Mouse (Mus musculus): ENCODE measurements at regions not wholly inside any gene's neighbourhood (a gene's known extent, or its start where the extent isn't known, plus 50 kb on each side); places are given as distances from the start of the nearest gene placed in this dataset.

GRCm38 (mm10) chr1:193554731-193555130 lies 184.6 kb upstream of the Camk1g start:
- Histone ChIP-seq H3K27ac (ENCODE audit: insufficient read depth, low read length) (no peak overlapping the region), H3K27me3 (ENCODE audit: control insufficient read depth, insufficient read depth, low read length) (no peaks in the 10 kb centered on the region; the same call in 1 of the 2 replicates), H3K4me3 (replicated peaks; ENCODE audit: insufficient read depth, low read depth, low read length) (no peak overlapping the region), H3K4me1 (ENCODE audit: control insufficient read depth, insufficient read depth, low read length) (no peaks in the 10 kb centered on the region)
- DNase-seq, result no peak
- 78% methylated on average over 3 of the region's 3 CpGs for WGBS
- TF ChIP-seq CTCF (IDR thresholded peaks at IDR 0.05; ENCODE audit: borderline replicate concordance, insufficient read depth, low read depth, low read length) (no peak), POLR2A (IDR thresholded peaks at IDR 0.05; ENCODE audit: borderline replicate concordance, insufficient read depth, low read length) (no peak)

- TF ChIP-seq POLR2A (IDR thresholded peaks at IDR 0.05; ENCODE audit: borderline replicate concordance, insufficient read depth, low read length) (no peak), CTCF (IDR thresholded peaks at IDR 0.05; ENCODE audit: borderline replicate concordance, insufficient read depth, low read depth, low read length) (no peak)
- Histone ChIP-seq H3K4me1 (ENCODE audit: control insufficient read depth, insufficient read depth, low read length) (no peaks in the 10 kb centered on the region), H3K4me3 (replicated peaks; ENCODE audit: insufficient read depth, low read depth, low read length) (no peak overlapping the region), H3K27ac (ENCODE audit: insufficient read depth, low read length) (no peak overlapping the region), H3K27me3 (ENCODE audit: control insufficient read depth, insufficient read depth, low read length) (no peaks in the 10 kb centered on the region)
- DNase-seq, result no peak
- 90% methylated on average over 2 of the region's 2 CpGs for WGBS
Measured at GRCm38 (mm10) chr1:193552348-193552747, 182.2 kb upstream of the Camk1g start.

GRCm38 (mm10) chr1:193551340-193551739 lies 181.2 kb upstream of the Camk1g start:
- H3K27ac ChIP-seq (ENCODE audit: insufficient read depth, low read length), result no peak overlapping the region
- no peak for DNase-seq
- no peak overlapping the region for H3K4me3 ChIP-seq (replicated peaks; ENCODE audit: insufficient read depth, low read depth, low read length)
- H3K27me3 ChIP-seq (ENCODE audit: control insufficient read depth, insufficient read depth, low read length), result no peaks in the 10 kb centered on the region
- no peak for TF ChIP-seq POLR2A (IDR thresholded peaks at IDR 0.05; ENCODE audit: borderline replicate concordance, insufficient read depth, low read length)
- TF ChIP-seq CTCF (IDR thresholded peaks at IDR 0.05; ENCODE audit: borderline replicate concordance, insufficient read depth, low read depth, low read length), result no peak
- no peaks in the 10 kb centered on the region for H3K4me1 ChIP-seq (ENCODE audit: control insufficient read depth, insufficient read depth, low read length)
- WGBS, result 86% methylated on average over 1 of the region's 1 CpGs

- H3K27ac ChIP-seq (ENCODE audit: insufficient read depth, low read length), result no peak overlapping the region
- H3K27me3 ChIP-seq (ENCODE audit: control insufficient read depth, insufficient read depth, low read length), result no peaks in the 10 kb centered on the region
- no peak overlapping the region for H3K4me3 ChIP-seq (replicated peaks; ENCODE audit: insufficient read depth, low read depth, low read length)
- TF ChIP-seq CTCF (IDR thresholded peaks at IDR 0.05; ENCODE audit: borderline replicate concordance, insufficient read depth, low read depth, low read length) (no peak), POLR2A (IDR thresholded peaks at IDR 0.05; ENCODE audit: borderline replicate concordance, insufficient read depth, low read length) (no peak)
- no peak for DNase-seq
- H3K4me1 ChIP-seq (ENCODE audit: control insufficient read depth, insufficient read depth, low read length), result no peaks in the 10 kb centered on the region
- 62% methylated on average over 2 of the region's 2 CpGs for WGBS
Measured at GRCm38 (mm10) chr1:193550761-193551160, 180.7 kb upstream of the Camk1g start.

- no peak overlapping the region for H3K27ac ChIP-seq (ENCODE audit: insufficient read depth, low read length)
- no peak overlapping the region for H3K4me3 ChIP-seq (replicated peaks; ENCODE audit: insufficient read depth, low read depth, low read length)
- no peaks in the 10 kb centered on the region for H3K4me1 ChIP-seq (ENCODE audit: control insufficient read depth, insufficient read depth, low read length)
- 87% methylated on average over 2 of the region's 2 CpGs for WGBS
- H3K27me3 ChIP-seq (ENCODE audit: control insufficient read depth, insufficient read depth, low read length), result no peaks in the 10 kb centered on the region
- DNase-seq, result no peak
- no peak for TF ChIP-seq POLR2A (IDR thresholded peaks at IDR 0.05; ENCODE audit: borderline replicate concordance, insufficient read depth, low read length)
- no peak for TF ChIP-seq CTCF (IDR thresholded peaks at IDR 0.05; ENCODE audit: borderline replicate concordance, insufficient read depth, low read depth, low read length)
Measured at GRCm38 (mm10) chr1:193547356-193547755, 177.3 kb upstream of the Camk1g start.

GRCm38 (mm10) chr1:193546044-193546432 lies 175.9 kb upstream of the Camk1g start:
- 73% methylated on average over 2 of the region's 2 CpGs for WGBS
- no peaks in the 10 kb centered on the region for H3K4me1 ChIP-seq (ENCODE audit: control insufficient read depth, insufficient read depth, low read length)
- H3K27ac ChIP-seq (ENCODE audit: insufficient read depth, low read length), result no peak overlapping the region
- no peak for DNase-seq
- TF ChIP-seq POLR2A (IDR thresholded peaks at IDR 0.05; ENCODE audit: borderline replicate concordance, insufficient read depth, low read length), result no peak
- TF ChIP-seq CTCF (IDR thresholded peaks at IDR 0.05; ENCODE audit: borderline replicate concordance, insufficient read depth, low read depth, low read length), result no peak
- no peaks in the 10 kb centered on the region for H3K27me3 ChIP-seq (ENCODE audit: control insufficient read depth, insufficient read depth, low read length)
- H3K4me3 ChIP-seq (replicated peaks; ENCODE audit: insufficient read depth, low read depth, low read length), result no peak overlapping the region

- Histone ChIP-seq H3K27ac (ENCODE audit: insufficient read depth, low read length) (no peak overlapping the region), H3K4me3 (replicated peaks; ENCODE audit: insufficient read depth, low read depth, low read length) (no peak overlapping the region), H3K27me3 (ENCODE audit: control insufficient read depth, insufficient read depth, low read length) (no peaks in the 10 kb centered on the region), H3K4me1 (ENCODE audit: control insufficient read depth, insufficient read depth, low read length) (no peaks in the 10 kb centered on the region)
- WGBS, result 51% methylated on average over 4 of the region's 4 CpGs
- TF ChIP-seq POLR2A (IDR thresholded peaks at IDR 0.05; ENCODE audit: borderline replicate concordance, insufficient read depth, low read length) (no peak), CTCF (IDR thresholded peaks at IDR 0.05; ENCODE audit: borderline replicate concordance, insufficient read depth, low read depth, low read length) (no peak)
- no peak for DNase-seq
Measured at GRCm38 (mm10) chr1:193545406-193546043, 175.4 kb upstream of the Camk1g start.

- TF ChIP-seq POLR2A (IDR thresholded peaks at IDR 0.05; ENCODE audit: borderline replicate concordance, insufficient read depth, low read length) (no peak), CTCF (IDR thresholded peaks at IDR 0.05; ENCODE audit: borderline replicate concordance, insufficient read depth, low read depth, low read length) (no peak)
- Histone ChIP-seq H3K4me3 (replicated peaks; ENCODE audit: insufficient read depth, low read depth, low read length) (no peak overlapping the region), H3K27me3 (ENCODE audit: control insufficient read depth, insufficient read depth, low read length) (no peaks in the 10 kb centered on the region), H3K4me1 (ENCODE audit: control insufficient read depth, insufficient read depth, low read length) (no peaks in the 10 kb centered on the region), H3K27ac (ENCODE audit: insufficient read depth, low read length) (no peak overlapping the region)
- DNase-seq, result no peak
Measured at GRCm38 (mm10) chr1:193544804-193545203, 174.7 kb upstream of the Camk1g start.
